Mouse (Mus musculus): ENCODE data around the gene Srsf5. TPM values are rescaled to one million over a fixed set of nuclear protein-coding genes. Genes with fewer than 3 reads are reported as not detected.
"Not testable (repeated sequence)": the region's sequence is repeated elsewhere in the genome, so short reads cannot be mapped to it uniquely, and the experiment has no call there.

The Srsf5 gene
- polyA plus RNA-seq, 1 experiment from 2014 or later = 357 TPM

GRCm38 (mm10) chr12:80949603-80950002 lies 4.3 kb downstream of the Srsf5 start:
- 92% methylated on average over 16 of the region's 16 CpGs for WGBS (ENCODE audit: insufficient replicate concordance)
- peaks cover 32% of the 10 kb centered on the region for H3K4me1 ChIP-seq
- ATAC-seq; H3K27me3 ChIP-seq (replicated peaks); H3K27ac ChIP-seq; H3K9me3 ChIP-seq (replicated peaks); H3K9ac ChIP-seq; H3K4me2 ChIP-seq; H3K4me3 ChIP-seq: not testable (repeated sequence)
- peaks cover 78% of the 10 kb centered on the region for H3K36me3 ChIP-seq

GRCm38 (mm10) chr12:80951640-80952219 lies 6.4 kb downstream of the Srsf5 start:
- H3K4me1 ChIP-seq = peaks cover 26% of the 10 kb centered on the region
- H3K27ac ChIP-seq = no peak overlapping the region
- 86% methylated on average over 3 of the region's 3 CpGs for WGBS (ENCODE audit: insufficient replicate concordance)
- H3K9me3 ChIP-seq (replicated peaks) = no peaks in the 10 kb centered on the region
- no peak overlapping the region for H3K4me3 ChIP-seq
- ATAC-seq = no peak
- H3K27me3 ChIP-seq (replicated peaks) = no peaks in the 10 kb centered on the region
- peaks cover 94% of the 10 kb centered on the region for H3K36me3 ChIP-seq
- no peak overlapping the region for H3K9ac ChIP-seq
- H3K4me2 ChIP-seq = no peak overlapping the region

GRCm38 (mm10) chr12:80952526-80952925 lies 7.2 kb downstream of the Srsf5 start:
- Histone ChIP-seq H3K9ac (no peak overlapping the region), H3K4me2 (no peak overlapping the region), H3K27me3 (replicated peaks) (no peaks in the 10 kb centered on the region), H3K4me1 (peaks cover 18% of the 10 kb centered on the region), H3K36me3 (peaks cover 94% of the 10 kb centered on the region), H3K9me3 (replicated peaks) (no peaks in the 10 kb centered on the region), H3K4me3 (no peak overlapping the region), H3K27ac (no peak overlapping the region)
- 87% methylated on average over 1 of the region's 1 CpGs for WGBS (ENCODE audit: insufficient replicate concordance)
- ATAC-seq = no peak

GRCm38 (mm10) chr12:80956039-80956438 lies 10.7 kb downstream of the Srsf5 start:
- H3K36me3 ChIP-seq = peaks cover 97% of the 10 kb centered on the region
- ATAC-seq = no peak
- H3K27me3 ChIP-seq (replicated peaks) = no peaks in the 10 kb centered on the region
- H3K9ac ChIP-seq = no peak overlapping the region
- H3K27ac ChIP-seq = no peak overlapping the region
- no peak overlapping the region for H3K4me2 ChIP-seq
- 0 out of 2 replicates have a peak, but pooled peaks cover 3% of the 10 kb centered on the region for H3K4me1 ChIP-seq
- no peak overlapping the region for H3K4me3 ChIP-seq
- H3K9me3 ChIP-seq (replicated peaks) = no peaks in the 10 kb centered on the region
- WGBS (ENCODE audit: insufficient replicate concordance) = 78% methylated on average over 3 of the region's 3 CpGs

- Histone ChIP-seq H3K4me2 (no peak overlapping the region), H3K4me1 (no peaks in the 10 kb centered on the region), H3K27me3 (replicated peaks) (no peaks in the 10 kb centered on the region), H3K36me3 (peaks cover 82% of the 10 kb centered on the region), H3K27ac (no peak overlapping the region), H3K9me3 (replicated peaks) (no peaks in the 10 kb centered on the region), H3K4me3 (no peak overlapping the region), H3K9ac (no peak overlapping the region)
- ATAC-seq = no peak
- WGBS (ENCODE audit: insufficient replicate concordance) = 80% methylated on average over 4 of the region's 4 CpGs
These were observed 12.7 kb downstream of the Srsf5 start for GRCm38 (mm10) chr12:80957961-80958360.

GRCm38 (mm10) chr12:80962566-80962965 lies 17.3 kb downstream of the Srsf5 start:
- 74% methylated on average over 4 of the region's 4 CpGs for WGBS (ENCODE audit: insufficient replicate concordance)

GRCm38 (mm10) chr12:80966059-80966838 lies 20.9 kb downstream of the Srsf5 start:
- Histone ChIP-seq H3K4me3 (no peak overlapping the region), H3K27ac (no peak overlapping the region), H3K9ac (no peak overlapping the region), H3K4me1 (no peaks in the 10 kb centered on the region), H3K27me3 (replicated peaks) (no peaks in the 10 kb centered on the region), H3K9me3 (replicated peaks) (no peaks in the 10 kb centered on the region), H3K4me2 (no peak overlapping the region), H3K36me3 (peaks cover 2% of the 10 kb centered on the region; the same call in 1 of the 2 replicates)
- 71% methylated on average over 11 of the region's 11 CpGs for WGBS (ENCODE audit: insufficient replicate concordance)
- no peak for ATAC-seq

More at GRCm38 (mm10) chr12:80962566-80962965, 17.3 kb downstream of the Srsf5 start:
- H3K9me3 ChIP-seq (replicated peaks) = no peaks in the 10 kb centered on the region
- H3K4me1 ChIP-seq = no peaks in the 10 kb centered on the region
- ATAC-seq = no peak
- no peak overlapping the region for H3K4me3 ChIP-seq
- no peak overlapping the region for H3K4me2 ChIP-seq
- no peak overlapping the region for H3K9ac ChIP-seq
- peaks cover 35% of the 10 kb centered on the region for H3K36me3 ChIP-seq
- no peak overlapping the region for H3K27ac ChIP-seq
- no peaks in the 10 kb centered on the region for H3K27me3 ChIP-seq (replicated peaks)

- Histone ChIP-seq H3K4me1 (no peaks in the 10 kb centered on the region), H3K36me3 (no peaks in the 10 kb centered on the region), H3K4me3 (no peak overlapping the region), H3K27ac (no peak overlapping the region), H3K9me3 (replicated peaks) (no peaks in the 10 kb centered on the region), H3K27me3 (replicated peaks) (0 out of 2 replicates have a peak, but pooled peaks cover 6% of the 10 kb centered on the region), H3K9ac (no peak overlapping the region), H3K4me2 (no peak overlapping the region)
- WGBS (ENCODE audit: insufficient replicate concordance) = 68% methylated on average over 9 of the region's 9 CpGs
- ATAC-seq = no peak
These were observed 22.6 kb downstream of the Srsf5 start for GRCm38 (mm10) chr12:80967918-80968317.

GRCm38 (mm10) chr12:80968605-80969004 lies 23.3 kb downstream of the Srsf5 start, which contains the start of gene Slc10a1:
Slc10a1 (minus strand) TSS chr12:80968705.
- Histone ChIP-seq H3K4me3 (no peak within 1 kb of the TSS), H3K27ac (no peak within 1 kb of the TSS), H3K4me2 (no peak within 1 kb of the TSS)

GRCm38 (mm10) chr12:80970181-80970705 lies 24.9 kb downstream of the Srsf5 start:
- 56% methylated on average over 8 of the region's 8 CpGs for WGBS (ENCODE audit: insufficient replicate concordance)
- H3K4me3 ChIP-seq = no peak overlapping the region
- H3K27ac ChIP-seq = no peak overlapping the region
- no peak overlapping the region for H3K4me2 ChIP-seq
- no peaks in the 10 kb centered on the region for H3K36me3 ChIP-seq
- 0 out of 2 replicates have a peak, but pooled peaks cover 8% of the 10 kb centered on the region for H3K27me3 ChIP-seq (replicated peaks)
- no peaks in the 10 kb centered on the region for H3K9me3 ChIP-seq (replicated peaks)
- no peaks in the 10 kb centered on the region for H3K4me1 ChIP-seq
- ATAC-seq = no peak
- no peak overlapping the region for H3K9ac ChIP-seq

More at GRCm38 (mm10) chr12:80968605-80969004, 23.3 kb downstream of the Srsf5 start, which contains the start of gene Slc10a1:
- 68% methylated on average over 5 of the region's 5 CpGs for WGBS (ENCODE audit: insufficient replicate concordance)
- H3K27me3 ChIP-seq (replicated peaks) = 0 out of 2 replicates have a peak, but pooled peaks cover 6% of the 10 kb centered on the region
- no peaks in the 10 kb centered on the region for H3K9me3 ChIP-seq (replicated peaks)
- no peaks in the 10 kb centered on the region for H3K4me1 ChIP-seq
- no peaks in the 10 kb centered on the region for H3K36me3 ChIP-seq
- H3K9ac ChIP-seq = no peak within 1 kb of the TSS
- ATAC-seq = no peak

GRCm38 (mm10) chr12:80971756-80972155 lies 26.5 kb downstream of the Srsf5 start:
- H3K36me3 ChIP-seq = no peaks in the 10 kb centered on the region
- 42% methylated on average over 3 of the region's 3 CpGs for WGBS (ENCODE audit: insufficient replicate concordance)
- H3K9ac ChIP-seq = no peak overlapping the region
- H3K27ac ChIP-seq = no peak overlapping the region
- H3K27me3 ChIP-seq (replicated peaks) = 0 out of 2 replicates have a peak, but pooled peaks cover 8% of the 10 kb centered on the region
- no peaks in the 10 kb centered on the region for H3K9me3 ChIP-seq (replicated peaks)
- ATAC-seq = no peak
- H3K4me2 ChIP-seq = no peak overlapping the region
- no peaks in the 10 kb centered on the region for H3K4me1 ChIP-seq
- H3K4me3 ChIP-seq = no peak overlapping the region
